Mouse (Mus musculus) liver, adult 2 months (tissue): ENCODE measurements around the gene 6330409D20Rik. TPM values are rescaled to one million over a fixed set of nuclear protein-coding genes. Genes with fewer than 3 reads are reported as not detected.
A peak's percentile ranks its signal among the peaks of the same experiment; 100 is the strongest.

Experiments used
- DNase-seq: peaks from one replicate; pipeline ENCODE4 v3.0.0-alpha.2; 2011; ENCODE audit warnings: low read depth, low spot score; ENCODE audit errors: extremely low read depth
- H3K27ac ChIP-seq: fragments of 200-500 bp; replicated peaks from 2 replicates; pipeline ENCODE4 v1.5.1; 2012; ENCODE audit warnings: low read depth, mild to moderate bottlenecking, control low read depth, inconsistent platforms, low read length; ENCODE audit not compliant: insufficient read depth
- H3K27me3 ChIP-seq: fragments of 200-500 bp; 2 replicates; pipeline ENCODE4 v1.6.1; 2012; ENCODE audit warnings: mild to moderate bottlenecking, moderate library complexity, low read length, inconsistent platforms; ENCODE audit not compliant: control insufficient read depth, insufficient read depth
- H3K36me3 ChIP-seq: fragments of 200-500 bp; 2 replicates; pipeline ENCODE4 v1.6.1; 2012; ENCODE audit warnings: low read length, inconsistent platforms; ENCODE audit not compliant: control insufficient read depth, insufficient read depth
- H3K4me1 ChIP-seq: fragments of 200-500 bp; 2 replicates; pipeline ENCODE4 v1.6.1; 2011; ENCODE audit warnings: low read length; ENCODE audit not compliant: control insufficient read depth, insufficient read depth
- H3K4me3 ChIP-seq: fragments of 200-500 bp; 2 replicates; pipeline ENCODE4 v1.5.1; 2011; ENCODE audit warnings: low read depth, mild to moderate bottlenecking, control low read depth, low read length, moderate library complexity; ENCODE audit not compliant: insufficient read depth
- H3K79me2 ChIP-seq: fragments of 200-500 bp; 2 replicates; pipeline ENCODE4 v1.6.1; 2012; ENCODE audit warnings: inconsistent platforms, mild to moderate bottlenecking, low read length, moderate library complexity; ENCODE audit not compliant: control insufficient read depth, insufficient read depth
- H3K9ac ChIP-seq: fragments of 200-500 bp; 2 replicates; pipeline ENCODE4 v1.6.1; 2012; ENCODE audit warnings: low read depth, mild to moderate bottlenecking, control low read depth, inconsistent platforms, low read length
- CTCF ChIP-seq: fragments of 200-500 bp; IDR thresholded peaks from 2 replicates; pipeline ENCODE4 v1.5.1; 2011; ENCODE audit warnings: low read depth, low read length, control low read depth
- POLR2A ChIP-seq: fragments of 200-500 bp; IDR thresholded peaks from 2 replicates; pipeline ENCODE4 v1.6.1; 2011; ENCODE audit warnings: low read length, control low read depth; ENCODE audit not compliant: insufficient read depth; ENCODE audit errors: extremely low read depth
- WGBS: fragments of 180-500 bp; shearing (Covaris S2); methylation state at CpG from one replicate; pipeline ENCODE4 v1.1.7; 2018; 5-methylcytosine and 5-hydroxymethylcytosine counted together
- polyA plus RNA-seq: library from polyadenylated mRNA; depleted of rRNA; stranded (reverse); fragments of >200 nt; gene quantifications from 2 replicates; pipeline ENCODE4 v1.2.3, GENCODE M21; 2012
- total RNA-seq: library from RNA; depleted of rRNA; stranded (reverse); fragments of >200 nt; gene quantifications from 2 replicates; pipeline ENCODE4 v1.2.3, GENCODE M21; 2014

6330409D20Rik gene
- total and polyA plus RNA-seq, 2 experiments, result not detected

- H3K27ac ChIP-seq, result peak overlapping the region; percentile 37
- no peaks in the 10 kb centered on the region for H3K36me3 ChIP-seq
- TF ChIP-seq CTCF (no peak), POLR2A (no peak)
- H3K4me1 ChIP-seq, result peaks cover 9% of the 10 kb centered on the region; the same call in 1 of the 2 replicates
- 68% methylated on average over 4 of the region's 4 CpGs for WGBS
- no peak for DNase-seq
- H3K4me3 ChIP-seq, result no peak overlapping the region
- no peaks in the 10 kb centered on the region for H3K27me3 ChIP-seq
- no peak overlapping the region for H3K9ac ChIP-seq
- H3K79me2 ChIP-seq, result no peaks in the 10 kb centered on the region
Observed at GRCm38 (mm10) chr2:32734480-32734879, 6.3 kb downstream of the 6330409D20Rik start.

- Histone ChIP-seq H3K79me2 (no peaks in the 10 kb centered on the region), H3K4me1 (peaks cover 9% of the 10 kb centered on the region; the same call in 1 of the 2 replicates), H3K36me3 (no peaks in the 10 kb centered on the region), H3K9ac (no peak overlapping the region), H3K27ac (no peak overlapping the region), H3K27me3 (no peaks in the 10 kb centered on the region), H3K4me3 (no peak overlapping the region)
- DNase-seq, result no peak
- TF ChIP-seq CTCF (no peak), POLR2A (no peak)
- WGBS, result 77% methylated on average over 6 of the region's 6 CpGs
Observed at GRCm38 (mm10) chr2:32732695-32733094, 8.1 kb downstream of the 6330409D20Rik start.

GRCm38 (mm10) chr2:32731911-32732310 is 8.9 kb downstream of the 6330409D20Rik start:
- no peak for TF ChIP-seq CTCF
- no peak for TF ChIP-seq POLR2A
- Histone ChIP-seq H3K9ac (no peak overlapping the region), H3K27me3 (no peaks in the 10 kb centered on the region), H3K79me2 (no peaks in the 10 kb centered on the region), H3K36me3 (no peaks in the 10 kb centered on the region), H3K4me3 (no peak overlapping the region), H3K27ac (peak overlapping the region; percentile 53), H3K4me1 (peaks cover 9% of the 10 kb centered on the region; the same call in 1 of the 2 replicates)
- WGBS, result 80% methylated on average over 4 of the region's 4 CpGs
- no peak for DNase-seq

GRCm38 (mm10) chr2:32730854-32731253 is 10.0 kb downstream of the 6330409D20Rik start:
- Histone ChIP-seq H3K36me3 (no peaks in the 10 kb centered on the region), H3K27me3 (no peaks in the 10 kb centered on the region), H3K4me3 (peak overlapping the region; percentile 19; the same call in 1 of the 2 replicates), H3K79me2 (no peaks in the 10 kb centered on the region), H3K9ac (peak overlapping the region; percentile 39; the same call in 1 of the 2 replicates), H3K27ac (peak overlapping the region; percentile 63), H3K4me1 (0 out of 2 replicates have a peak, but pooled peaks cover 5% of the 10 kb centered on the region)
- WGBS, result 70% methylated on average over 11 of the region's 11 CpGs
- TF ChIP-seq CTCF (no peak), POLR2A (no peak)
- no peak for DNase-seq

- no peak for DNase-seq
- Histone ChIP-seq H3K4me3 (0 out of 2 replicates have a peak overlapping the region, but pooled peaks have one; percentile 8), H3K9ac (no peak overlapping the region), H3K27ac (peak overlapping the region; percentile 22), H3K4me1 (0 out of 2 replicates have a peak, but pooled peaks cover 5% of the 10 kb centered on the region), H3K27me3 (no peaks in the 10 kb centered on the region), H3K79me2 (no peaks in the 10 kb centered on the region), H3K36me3 (no peaks in the 10 kb centered on the region)
- WGBS, result 82% methylated on average over 4 of the region's 4 CpGs
- TF ChIP-seq POLR2A (no peak), CTCF (no peak)
Observed at GRCm38 (mm10) chr2:32729547-32729946, 11.3 kb downstream of the 6330409D20Rik start.

GRCm38 (mm10) chr2:32728463-32728862 is 12.4 kb downstream of the 6330409D20Rik start:
- WGBS, result 67% methylated on average over 7 of the region's 7 CpGs
- H3K27ac ChIP-seq, result peak overlapping the region; percentile 17

More at GRCm38 (mm10) chr2:32728463-32728862, 12.4 kb downstream of the 6330409D20Rik start:
- TF ChIP-seq POLR2A (no peak), CTCF (no peak)
- no peak for DNase-seq
- Histone ChIP-seq H3K36me3 (no peaks in the 10 kb centered on the region), H3K27me3 (no peaks in the 10 kb centered on the region), H3K4me1 (0 out of 2 replicates have a peak, but pooled peaks cover 5% of the 10 kb centered on the region), H3K9ac (peak overlapping the region; percentile 39), H3K79me2 (no peaks in the 10 kb centered on the region), H3K4me3 (peak overlapping the region; percentile 56)
